Mouse (Mus musculus) thymus, postnatal 14 days (tissue): ENCODE data around the gene Igsf21.
A peak's percentile ranks its signal among the peaks of the same experiment; 100 is the strongest.

Source experiments
- DNase-seq: peaks from one replicate; pipeline ENCODE4 v3.0.0; 2021

Gene Igsf21

DNA sequence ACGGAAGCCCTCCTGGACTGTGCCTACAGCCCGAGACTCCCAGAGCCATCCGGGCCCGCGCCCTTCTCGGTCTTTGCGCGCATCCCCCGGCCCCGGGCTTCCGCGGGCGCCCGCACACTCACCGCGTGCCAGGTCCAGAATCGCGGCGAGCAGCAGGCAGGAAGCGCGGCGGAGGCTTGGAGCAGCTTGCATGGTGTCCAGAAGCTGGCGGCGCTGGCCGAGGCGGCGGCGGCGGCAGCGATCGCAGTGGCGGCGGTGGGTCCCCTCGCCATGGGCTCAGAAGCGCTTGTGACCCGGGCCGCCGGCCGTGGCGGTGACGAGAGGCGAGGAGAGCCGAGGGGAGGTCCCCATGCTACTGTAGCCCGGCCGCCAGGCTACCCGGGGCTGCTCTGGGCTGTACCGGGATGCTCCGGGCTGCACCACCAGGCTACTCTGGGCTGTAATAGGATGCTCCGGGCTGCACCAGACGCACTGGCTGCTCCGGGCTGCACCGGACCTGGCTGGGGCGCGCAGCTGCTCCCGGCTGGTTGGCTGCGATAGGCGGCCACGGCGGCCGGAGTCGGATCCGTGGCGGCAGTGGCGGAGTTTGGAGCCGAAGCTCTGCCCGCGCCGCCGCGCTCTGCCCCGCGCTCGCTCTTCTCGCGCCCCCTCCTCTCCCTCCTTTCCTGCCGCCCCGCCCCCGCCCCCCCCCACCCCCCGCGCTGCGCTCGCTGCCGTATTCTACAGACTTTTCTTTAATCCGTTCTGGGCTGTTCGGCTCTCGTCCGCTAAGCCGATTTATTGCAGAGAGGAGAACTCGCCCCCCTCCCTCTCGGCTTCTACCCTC lies at the start of gene Igsf21:
Gene Igsf21 (minus strand): TSS at position 605 of the 826 bp plus-strand sequence.
- no peak for DNase-seq

- DNase-seq, result no peak
Observed at GRCm38 (mm10) chr4:140285726-140286316, 39.2 kb upstream of the Igsf21 start.

DNA sequence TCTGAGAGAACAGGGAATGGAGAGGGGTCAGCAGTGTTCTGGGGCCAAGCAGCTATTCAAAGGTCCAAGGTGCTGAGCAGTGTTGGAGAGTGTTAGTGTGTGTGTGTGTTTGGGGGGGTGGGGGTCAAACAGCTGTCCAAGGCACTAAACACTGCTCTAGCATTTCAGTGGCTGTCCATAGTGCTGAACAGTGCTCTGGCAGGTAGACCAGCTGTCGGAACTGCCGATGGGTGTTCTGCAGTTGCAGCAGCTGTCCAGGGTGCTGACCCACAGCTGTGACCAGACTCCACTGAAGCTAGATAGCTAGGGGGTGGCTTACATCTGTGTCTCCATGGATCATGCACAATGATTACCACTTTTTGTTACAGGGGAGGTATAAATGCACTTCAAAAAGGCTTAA lies 36.8 kb upstream of the Igsf21 start:
- peak; percentile 8 for DNase-seq

DNA sequence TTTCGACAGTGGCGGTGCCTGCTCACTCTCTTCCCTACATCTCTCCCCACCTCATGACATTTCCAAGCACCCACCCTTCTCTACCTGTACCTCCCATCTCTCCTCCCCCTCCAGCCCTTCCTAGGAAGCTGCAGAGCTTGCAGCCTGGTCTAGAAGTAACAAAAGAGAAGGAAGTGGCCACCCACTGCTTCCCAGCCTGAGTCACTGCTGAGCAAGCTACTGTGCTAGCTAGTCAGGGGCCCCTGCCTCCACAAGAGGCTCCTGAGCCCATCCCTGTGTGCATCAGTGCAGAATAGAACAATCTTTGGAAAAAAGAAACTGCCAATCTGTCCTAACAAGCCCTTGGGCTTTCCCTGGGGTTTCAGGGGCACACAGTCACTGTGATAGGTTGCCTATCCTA lies 31.7 kb upstream of the Igsf21 start:
- no peak for DNase-seq

DNA sequence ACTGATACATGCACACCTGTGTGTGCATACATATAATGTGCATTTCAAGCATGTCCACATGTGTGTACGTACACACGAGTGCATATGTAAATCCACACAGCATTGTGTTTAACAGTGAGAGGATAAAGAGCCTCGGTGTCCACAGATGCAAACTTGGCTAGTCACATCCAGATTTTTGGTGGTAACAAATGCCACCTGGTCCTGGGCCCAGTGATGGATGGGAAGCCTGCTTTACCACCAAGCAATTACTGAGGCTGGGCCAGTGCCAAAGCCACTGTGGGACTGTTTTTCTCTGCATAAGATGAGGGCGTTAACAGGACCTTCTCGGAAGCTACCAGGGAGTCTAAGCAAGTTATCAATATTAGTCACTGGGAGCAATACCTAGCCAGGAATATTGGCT lies 25.3 kb upstream of the Igsf21 start:
- DNase-seq, result no peak

- DNase-seq, result no peak
Observed at GRCm38 (mm10) chr4:140270451-140270850, 23.9 kb upstream of the Igsf21 start.

GRCm38 (mm10) chr4:140269184-140269840 lies 22.7 kb upstream of the Igsf21 start:
- no peak for DNase-seq

DNA sequence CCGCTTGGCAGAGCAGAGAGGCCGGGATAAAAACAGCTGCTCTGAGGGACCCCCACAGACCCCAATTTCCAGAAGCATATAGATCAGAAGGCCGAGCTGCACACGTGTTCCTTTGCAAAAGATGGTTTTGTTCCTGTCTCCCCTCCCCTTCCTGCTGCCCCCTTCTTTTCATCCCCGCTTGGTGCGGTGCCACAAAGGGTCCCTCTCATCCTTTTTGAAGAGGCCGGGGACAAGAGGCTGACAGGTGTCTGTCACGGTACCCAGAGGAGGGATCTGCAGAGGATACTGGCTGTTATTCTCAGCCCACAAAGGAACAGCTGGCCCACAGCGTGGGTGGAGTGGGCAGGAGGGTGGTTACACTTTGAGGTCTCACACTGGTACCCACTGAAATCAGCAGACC lies 21.3 kb upstream of the Igsf21 start:
- no peak for DNase-seq

DNA sequence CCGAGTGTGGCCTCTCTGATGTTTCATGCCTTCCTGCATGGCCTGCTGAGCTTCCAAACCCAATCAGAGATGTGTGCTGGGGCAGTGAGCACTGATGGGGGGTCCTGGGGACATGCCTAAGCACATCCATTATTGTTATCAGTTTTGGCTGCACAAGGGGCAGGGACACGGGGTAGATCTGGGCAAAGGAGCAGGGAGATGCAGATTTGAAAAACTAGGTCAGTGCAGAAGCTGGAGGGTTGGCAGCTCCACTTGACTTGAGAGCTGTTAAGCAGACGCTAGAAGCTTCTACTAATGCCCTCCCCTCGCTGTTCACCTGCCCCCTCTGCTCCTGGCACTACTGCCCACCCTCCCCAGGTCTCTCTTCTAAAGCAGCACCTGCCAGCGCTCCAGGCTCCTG lies 20.5 kb upstream of the Igsf21 start:
- no peak for DNase-seq

- DNase-seq, result no peak
Observed at GRCm38 (mm10) chr4:140258968-140259367, 12.4 kb upstream of the Igsf21 start.

DNA sequence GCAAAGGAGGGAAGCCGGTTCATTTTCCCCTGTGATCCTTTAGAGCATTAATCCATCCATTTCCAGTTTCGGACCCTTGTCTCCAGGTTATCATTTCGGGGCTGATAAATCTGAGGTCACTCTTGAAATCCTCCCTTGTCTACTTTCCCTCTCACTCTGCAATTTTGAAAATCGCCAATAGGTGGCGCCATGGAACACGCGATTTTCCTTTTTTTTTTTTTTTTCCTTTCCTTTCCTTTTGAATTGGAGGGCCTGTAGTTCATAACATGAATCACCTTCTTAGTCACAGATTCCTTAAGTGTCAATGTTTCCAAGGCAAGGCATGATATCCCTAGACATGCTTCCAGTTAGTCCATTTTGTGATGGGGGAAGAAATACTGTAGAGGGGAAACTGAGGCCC lies 5.8 kb upstream of the Igsf21 start:
- DNase-seq, result no peak

- no peak for DNase-seq
Observed at GRCm38 (mm10) chr4:140249011-140249744, 2.6 kb upstream of the Igsf21 start.

- no peak for DNase-seq
Observed at GRCm38 (mm10) chr4:140248396-140248795, 1.8 kb upstream of the Igsf21 start.

DNA sequence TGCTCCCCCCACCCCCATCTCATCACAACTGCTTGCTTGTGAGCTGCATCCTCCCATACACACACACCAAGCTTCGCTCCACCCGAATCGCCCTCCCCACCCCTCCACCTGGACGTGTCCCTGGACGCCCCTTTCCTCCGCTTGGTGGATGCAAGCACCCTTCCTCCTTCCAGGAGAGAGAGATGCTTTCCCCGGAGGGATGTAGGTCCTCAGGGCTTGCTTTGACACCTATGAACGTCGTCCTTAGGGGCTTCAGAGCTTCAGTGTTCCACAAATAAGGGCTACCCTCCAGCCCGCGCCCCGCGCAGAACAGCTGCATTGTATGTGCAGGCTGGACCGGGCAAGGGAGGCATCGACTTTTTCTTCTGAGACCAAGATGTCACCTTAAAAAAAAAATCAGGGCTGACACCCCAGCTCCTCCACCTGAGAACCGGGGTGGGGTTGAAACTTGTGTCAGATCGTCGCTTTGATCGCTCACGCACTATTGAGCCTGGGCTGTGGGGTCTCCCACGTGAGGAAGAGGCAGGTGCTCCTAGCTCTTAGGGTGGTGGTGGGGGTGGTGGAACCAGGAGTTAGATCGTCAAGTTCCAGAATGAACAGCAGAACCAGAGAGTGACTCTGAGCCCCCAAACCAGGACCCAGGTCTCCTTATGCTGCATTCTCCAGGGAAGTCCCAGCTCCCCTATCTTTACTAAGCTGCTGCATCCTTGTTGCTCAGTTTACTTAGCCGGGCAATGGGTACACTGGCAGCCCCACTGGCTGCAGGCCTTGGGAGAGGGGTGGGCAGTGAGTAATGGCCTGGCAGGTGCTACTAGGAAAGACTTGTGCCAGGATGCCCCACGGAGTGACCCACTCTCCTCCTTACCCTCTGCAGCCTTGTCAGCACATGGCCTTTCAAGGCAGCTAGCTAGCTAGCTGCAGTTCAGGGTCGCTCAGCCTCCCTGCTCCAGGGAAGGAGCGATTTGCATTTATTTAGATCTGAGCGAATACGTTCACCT lies 721 bp upstream of the Igsf21 start:
- no peak for DNase-seq

- no peak for DNase-seq
Observed at GRCm38 (mm10) chr4:140245286-140246179, 1.1 kb downstream of the Igsf21 start.

DNA sequence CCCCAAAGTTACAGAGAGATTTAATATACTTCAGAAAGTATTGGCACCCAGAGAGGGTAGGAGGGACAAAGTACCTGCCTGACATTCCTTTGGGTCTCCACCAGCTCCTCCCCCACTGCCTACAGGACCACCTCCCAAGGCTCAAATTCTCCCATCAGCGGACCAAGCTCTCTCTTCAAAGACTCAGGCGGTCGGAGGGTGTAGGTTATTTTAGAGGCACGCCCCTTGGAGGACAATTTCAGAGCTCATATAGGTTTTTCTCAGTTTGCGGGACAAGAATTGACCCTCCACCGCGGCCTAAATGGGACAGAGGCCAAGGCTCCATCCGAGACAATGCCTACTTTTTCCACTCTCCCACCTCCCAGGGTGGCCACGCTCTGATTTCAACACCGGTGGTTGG lies 1.7 kb downstream of the Igsf21 start:
- DNase-seq, result no peak

DNA sequence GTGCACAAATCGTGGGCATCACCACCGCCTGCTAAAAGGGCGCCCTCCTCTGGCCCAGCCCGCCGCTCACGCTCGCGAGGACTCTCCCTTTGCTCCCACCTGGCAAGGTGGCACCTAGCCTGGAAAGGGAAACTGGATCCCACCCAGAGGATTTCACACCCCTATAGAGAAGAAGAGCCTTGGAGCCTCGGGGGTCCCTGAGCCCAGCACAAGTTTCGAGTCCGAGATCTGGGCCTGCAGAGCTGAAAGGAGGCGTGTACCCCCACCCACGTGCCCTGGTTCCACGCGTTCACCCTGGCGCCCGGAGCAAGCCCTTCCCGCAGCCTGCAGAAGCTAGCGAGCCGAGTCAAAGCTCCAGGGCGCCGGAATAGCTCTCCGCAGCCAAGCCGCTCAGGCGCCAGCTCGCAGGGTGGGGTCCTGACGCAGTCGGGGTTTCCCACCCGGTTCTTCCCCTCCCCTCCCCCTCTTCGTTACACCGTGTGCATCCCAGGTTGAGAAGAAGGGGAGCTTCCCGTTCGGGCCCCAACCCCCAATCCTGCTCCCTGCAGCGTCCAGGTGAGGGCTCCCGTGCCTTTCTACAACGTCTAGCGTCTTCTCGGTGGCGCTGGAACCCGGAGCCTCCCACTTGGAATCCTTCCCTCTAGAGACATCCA lies 2.3 kb downstream of the Igsf21 start:
- no peak for DNase-seq

GRCm38 (mm10) chr4:140243231-140243630 lies 3.4 kb downstream of the Igsf21 start:
- no peak for DNase-seq

GRCm38 (mm10) chr4:140242291-140242690 lies 4.3 kb downstream of the Igsf21 start:
- DNase-seq, result no peak

DNA sequence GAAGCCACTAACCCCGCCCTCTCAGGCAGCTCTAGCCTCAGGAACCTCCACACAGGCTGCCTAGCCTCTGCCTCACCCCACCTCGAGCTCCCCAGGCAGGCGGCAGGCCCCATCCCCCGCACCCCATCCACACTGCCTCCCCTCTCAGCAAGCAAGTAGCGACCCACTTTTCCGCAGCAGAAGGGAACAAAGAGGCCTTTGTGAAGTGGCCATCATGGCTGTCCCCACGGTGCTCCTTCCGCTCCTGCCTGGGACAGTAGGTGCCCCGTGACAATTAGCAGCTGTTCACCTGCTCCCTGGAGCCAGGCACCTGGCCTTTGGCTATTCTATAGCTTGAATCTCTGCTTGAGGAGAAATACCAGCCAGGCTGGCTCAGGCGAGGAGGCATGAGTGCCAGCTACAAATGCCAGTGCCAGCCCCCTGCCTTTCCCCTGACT lies 9.3 kb downstream of the Igsf21 start:
- no peak for DNase-seq
